Mouse (Mus musculus) right cerebral cortex, postnatal 36 days (tissue): ENCODE data around the gene Ppil2.

Source experiments
- DNase-seq, 2 experiments: peaks; one replicate each; pipeline ENCODE4 v3.0.0; 2022; ENCODE audit warnings: low spot score in 2 of 2, mixed read lengths in 1 of 2

The Ppil2 gene

GRCm38 (mm10) chr16:17102630-17103220 lies 8.3 kb downstream of the Ppil2 start:
- DNase-seq, result no peak

- DNase-seq, result no peak
Observed at GRCm38 (mm10) chr16:17096938-17097337, 14.1 kb downstream of the Ppil2 start.

GRCm38 (mm10) chr16:17088346-17088745 lies 22.7 kb downstream of the Ppil2 start:
- no peak for DNase-seq

- peak in 1 of 2 experiments; percentile 69 for DNase-seq
Observed at GRCm38 (mm10) chr16:17086669-17087193, 24.3 kb downstream of the Ppil2 start.

- no peak for DNase-seq
Observed at GRCm38 (mm10) chr16:17086241-17086640, 24.8 kb downstream of the Ppil2 start.

- no peak for DNase-seq
Observed at GRCm38 (mm10) chr16:17085636-17086035, 25.4 kb downstream of the Ppil2 start.

GRCm38 (mm10) chr16:17082121-17082792 lies 28.8 kb downstream of the Ppil2 start:
- no peak for DNase-seq

GRCm38 (mm10) chr16:17078101-17078500 lies 33.0 kb downstream of the Ppil2 start:
- no peak for DNase-seq

GRCm38 (mm10) chr16:17076869-17077268 lies 34.2 kb downstream of the Ppil2 start:
- DNase-seq, result no peak

GRCm38 (mm10) chr16:17076301-17076700 lies 34.8 kb downstream of the Ppil2 start:
- DNase-seq, result no peak

- DNase-seq, result no peak
Observed at GRCm38 (mm10) chr16:17073000-17073399, 38.1 kb downstream of the Ppil2 start.

- DNase-seq, result no peak
Observed at GRCm38 (mm10) chr16:17070716-17071115, 40.3 kb downstream of the Ppil2 start.

GRCm38 (mm10) chr16:17069511-17070443 lies 41.3 kb downstream of the Ppil2 start, which contains the start of gene Ypel1:
Gene Ypel1, plus strand, starts transcription at chr16:17069696.
- DNase-seq, result peak; percentile 84

GRCm38 (mm10) chr16:17067552-17067951 lies 43.5 kb downstream of the Ppil2 start:
- no peak for DNase-seq

GRCm38 (mm10) chr16:17062338-17062737 lies 48.7 kb downstream of the Ppil2 start:
- DNase-seq, result no peak

GRCm38 (mm10) chr16:17055584-17055983 lies 55.5 kb downstream of the Ppil2 start:
- DNase-seq, result peak; percentile 55 to 69

GRCm38 (mm10) chr16:17053903-17054302 lies 57.2 kb downstream of the Ppil2 start:
- DNase-seq, result no peak

GRCm38 (mm10) chr16:17052087-17052486 lies 59.0 kb downstream of the Ppil2 start:
- DNase-seq, result no peak

- no peak for DNase-seq
Observed at GRCm38 (mm10) chr16:17049886-17050285, 61.2 kb downstream of the Ppil2 start.

- DNase-seq, result no peak
Observed at GRCm38 (mm10) chr16:17045287-17045686, 65.8 kb downstream of the Ppil2 start.

GRCm38 (mm10) chr16:17044320-17044719 lies 66.7 kb downstream of the Ppil2 start:
- DNase-seq, result no peak

GRCm38 (mm10) chr16:17041417-17041816 lies 69.6 kb downstream of the Ppil2 start:
- no peak for DNase-seq
